Mouse (Mus musculus): ENCODE data around the gene Etv2. TPM values are rescaled to one million over a fixed set of nuclear protein-coding genes. Genes with fewer than 3 reads are reported as not detected.

The Etv2 gene
- polyA plus RNA-seq, 1 experiment: 7.9 TPM

GRCm38 (mm10) chr7:30602583-30602982 is 33.1 kb downstream of the Etv2 start:
- H3K27ac ChIP-seq (ENCODE audit: control insufficient read depth, insufficient read depth, low read depth, low read length): no peak overlapping the region
- peaks cover 2% of the 10 kb centered on the region for H3K36me3 ChIP-seq (ENCODE audit: control insufficient read depth, insufficient read depth, low read length)
- TF ChIP-seq POLR2A (IDR thresholded peaks at IDR 0.05; ENCODE audit: control insufficient read depth, low read depth, low read length) (no peak), CTCF (IDR thresholded peaks at IDR 0.05; ENCODE audit: control insufficient read depth, insufficient read depth, insufficient replicate concordance, low read depth, low read length) (no peak)
- no peak overlapping the region for H3K4me3 ChIP-seq (ENCODE audit: control insufficient read depth, low read depth, low read length)
- H3K27me3 ChIP-seq (ENCODE audit: control insufficient read depth, insufficient read depth, low read length): no peaks in the 10 kb centered on the region
- peaks cover 14% of the 10 kb centered on the region for H3K4me1 ChIP-seq (ENCODE audit: control insufficient read depth, insufficient read depth, low read length)

DNA sequence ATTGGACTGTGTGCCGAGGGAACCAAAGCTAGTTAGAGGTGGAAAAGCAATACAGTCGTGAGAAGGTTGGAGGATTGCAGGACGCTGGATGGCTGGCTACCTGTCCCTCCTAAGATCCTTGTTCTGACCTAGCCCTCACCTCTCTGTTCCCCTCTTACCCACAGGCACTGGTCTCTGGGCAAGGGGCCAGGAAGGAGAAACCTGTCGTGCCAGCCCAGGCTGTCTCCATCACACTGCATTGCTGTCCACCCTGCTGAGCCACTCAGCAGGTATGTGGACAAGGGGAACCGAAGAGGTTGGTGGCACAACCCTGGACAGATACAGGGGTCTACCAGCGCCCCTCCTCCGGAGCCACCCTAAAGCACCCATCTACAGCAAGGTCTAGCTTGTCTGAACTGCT is 35.0 kb downstream of the Etv2 start:
- peak overlapping the region; percentile 61 for H3K4me3 ChIP-seq (ENCODE audit: control insufficient read depth, low read depth, low read length)
- H3K27ac ChIP-seq (ENCODE audit: control insufficient read depth, insufficient read depth, low read depth, low read length): no peak overlapping the region

GRCm38 (mm10) chr7:30599933-30600353 is 35.7 kb downstream of the Etv2 start:
- no peaks in the 10 kb centered on the region for H3K27me3 ChIP-seq (ENCODE audit: control insufficient read depth, insufficient read depth, low read length)
- H3K4me3 ChIP-seq (ENCODE audit: control insufficient read depth, low read depth, low read length): peak overlapping the region; percentile 61
- TF ChIP-seq POLR2A (IDR thresholded peaks at IDR 0.05; ENCODE audit: control insufficient read depth, low read depth, low read length): 0 out of 2 replicates have a peak, but pooled peaks have one; percentile 10
- no peak for TF ChIP-seq CTCF (IDR thresholded peaks at IDR 0.05; ENCODE audit: control insufficient read depth, insufficient read depth, insufficient replicate concordance, low read depth, low read length)
- peaks cover 2% of the 10 kb centered on the region for H3K36me3 ChIP-seq (ENCODE audit: control insufficient read depth, insufficient read depth, low read length)
- H3K27ac ChIP-seq (ENCODE audit: control insufficient read depth, insufficient read depth, low read depth, low read length): peak overlapping the region; percentile 4
- H3K4me1 ChIP-seq (ENCODE audit: control insufficient read depth, insufficient read depth, low read length): peaks cover 15% of the 10 kb centered on the region

More for the DNA sequence above, 35.0 kb downstream of the Etv2 start:
- TF ChIP-seq CTCF (IDR thresholded peaks at IDR 0.05; ENCODE audit: control insufficient read depth, insufficient read depth, insufficient replicate concordance, low read depth, low read length) (no peak), POLR2A (IDR thresholded peaks at IDR 0.05; ENCODE audit: control insufficient read depth, low read depth, low read length) (no peak)
- Histone ChIP-seq H3K27me3 (ENCODE audit: control insufficient read depth, insufficient read depth, low read length) (no peaks in the 10 kb centered on the region), H3K4me1 (ENCODE audit: control insufficient read depth, insufficient read depth, low read length) (peaks cover 14% of the 10 kb centered on the region), H3K36me3 (ENCODE audit: control insufficient read depth, insufficient read depth, low read length) (peaks cover 2% of the 10 kb centered on the region)

- H3K27me3 ChIP-seq (ENCODE audit: control insufficient read depth, insufficient read depth, low read length): no peaks in the 10 kb centered on the region
- TF ChIP-seq CTCF (IDR thresholded peaks at IDR 0.05; ENCODE audit: control insufficient read depth, insufficient read depth, insufficient replicate concordance, low read depth, low read length): no peak
- peak; percentile 90; the same call in 1 of the 2 replicates for TF ChIP-seq POLR2A (IDR thresholded peaks at IDR 0.05; ENCODE audit: control insufficient read depth, low read depth, low read length)
- H3K4me3 ChIP-seq (ENCODE audit: control insufficient read depth, low read depth, low read length): peak within 1 kb of the TSS; percentile 97
- peaks cover 2% of the 10 kb centered on the region for H3K36me3 ChIP-seq (ENCODE audit: control insufficient read depth, insufficient read depth, low read length)
- H3K4me1 ChIP-seq (ENCODE audit: control insufficient read depth, insufficient read depth, low read length): peaks cover 20% of the 10 kb centered on the region
- peak within 1 kb of the TSS; percentile 100 for H3K27ac ChIP-seq (ENCODE audit: control insufficient read depth, insufficient read depth, low read depth, low read length)
Measured at GRCm38 (mm10) chr7:30598786-30599185, 36.9 kb downstream of the Etv2 start, which contains the start of gene Zbtb32. TSS of gene Zbtb32 (minus strand) at chr7:30598909.

GRCm38 (mm10) chr7:30596811-30597210 is 38.8 kb downstream of the Etv2 start:
- TF ChIP-seq POLR2A (IDR thresholded peaks at IDR 0.05; ENCODE audit: control insufficient read depth, low read depth, low read length) (no peak), CTCF (IDR thresholded peaks at IDR 0.05; ENCODE audit: control insufficient read depth, insufficient read depth, insufficient replicate concordance, low read depth, low read length) (no peak)
- Histone ChIP-seq H3K4me1 (ENCODE audit: control insufficient read depth, insufficient read depth, low read length) (peaks cover 25% of the 10 kb centered on the region), H3K27ac (ENCODE audit: control insufficient read depth, insufficient read depth, low read depth, low read length) (no peak overlapping the region), H3K36me3 (ENCODE audit: control insufficient read depth, insufficient read depth, low read length) (peaks cover 2% of the 10 kb centered on the region), H3K4me3 (ENCODE audit: control insufficient read depth, low read depth, low read length) (peak overlapping the region; percentile 97), H3K27me3 (ENCODE audit: control insufficient read depth, insufficient read depth, low read length) (no peaks in the 10 kb centered on the region)

DNA sequence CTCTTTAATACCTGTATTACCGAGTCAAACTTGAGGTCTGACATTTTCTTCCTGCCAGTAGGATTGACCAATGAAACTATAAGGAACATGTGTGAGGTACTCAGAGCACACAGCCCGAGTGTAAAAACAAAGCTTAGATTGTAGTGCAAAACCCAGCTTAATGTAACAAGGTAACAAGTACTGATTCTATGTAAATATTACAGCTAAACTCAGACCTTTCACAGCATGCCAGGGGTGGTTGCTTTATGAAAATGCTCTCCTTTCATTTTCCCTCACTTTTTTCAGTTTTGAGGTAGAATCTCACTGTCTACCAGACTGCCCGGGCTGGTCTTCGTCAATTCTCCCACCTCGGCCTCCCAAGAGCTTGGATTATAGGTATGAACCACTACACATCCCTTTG is 39.6 kb downstream of the Etv2 start:
- H3K27me3 ChIP-seq (ENCODE audit: control insufficient read depth, insufficient read depth, low read length): no peaks in the 10 kb centered on the region
- H3K4me3 ChIP-seq (ENCODE audit: control insufficient read depth, low read depth, low read length): peak overlapping the region; percentile 52
- no peak for TF ChIP-seq CTCF (IDR thresholded peaks at IDR 0.05; ENCODE audit: control insufficient read depth, insufficient read depth, insufficient replicate concordance, low read depth, low read length)
- TF ChIP-seq POLR2A (IDR thresholded peaks at IDR 0.05; ENCODE audit: control insufficient read depth, low read depth, low read length): no peak
- H3K27ac ChIP-seq (ENCODE audit: control insufficient read depth, insufficient read depth, low read depth, low read length): no peak overlapping the region
- H3K36me3 ChIP-seq (ENCODE audit: control insufficient read depth, insufficient read depth, low read length): peaks cover 2% of the 10 kb centered on the region
- H3K4me1 ChIP-seq (ENCODE audit: control insufficient read depth, insufficient read depth, low read length): peaks cover 28% of the 10 kb centered on the region

DNA sequence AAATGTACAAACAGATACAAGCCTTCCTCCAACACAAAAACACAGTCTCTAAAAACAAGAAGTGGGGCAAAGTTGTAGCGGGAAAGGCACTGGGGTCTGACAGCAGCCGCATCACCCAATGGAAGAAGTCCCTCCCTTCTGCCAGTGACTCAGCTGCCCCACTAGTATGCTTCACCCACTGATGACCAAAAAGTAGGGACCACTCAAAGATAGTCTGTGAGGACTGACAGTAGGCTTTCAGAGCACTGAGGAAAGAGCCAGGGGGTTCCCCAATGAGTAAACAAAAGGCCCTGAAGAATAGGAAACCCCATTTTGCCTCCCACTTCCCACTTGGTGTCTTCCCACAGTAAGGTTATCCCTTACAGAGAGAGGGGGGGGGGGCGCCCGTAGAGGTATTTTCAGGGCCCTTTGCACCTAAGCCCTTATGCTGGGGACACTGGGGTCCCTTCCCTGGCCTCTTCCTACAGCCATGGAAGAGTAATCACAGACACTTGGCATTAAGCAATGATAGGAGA is 41.1 kb downstream of the Etv2 start:
- peaks cover 27% of the 10 kb centered on the region for H3K4me1 ChIP-seq (ENCODE audit: control insufficient read depth, insufficient read depth, low read length)
- H3K27me3 ChIP-seq (ENCODE audit: control insufficient read depth, insufficient read depth, low read length): no peaks in the 10 kb centered on the region
- TF ChIP-seq POLR2A (IDR thresholded peaks at IDR 0.05; ENCODE audit: control insufficient read depth, low read depth, low read length) (no peak), CTCF (IDR thresholded peaks at IDR 0.05; ENCODE audit: control insufficient read depth, insufficient read depth, insufficient replicate concordance, low read depth, low read length) (no peak)
- peaks cover 2% of the 10 kb centered on the region for H3K36me3 ChIP-seq (ENCODE audit: control insufficient read depth, insufficient read depth, low read length)
- no peak overlapping the region for H3K27ac ChIP-seq (ENCODE audit: control insufficient read depth, insufficient read depth, low read depth, low read length)
- peak overlapping the region; percentile 62 for H3K4me3 ChIP-seq (ENCODE audit: control insufficient read depth, low read depth, low read length)
